Mouse (Mus musculus): ENCODE measurements around the gene Nucks1. TPM values are rescaled to one million over a fixed set of nuclear protein-coding genes. Genes with fewer than 3 reads are reported as not detected.
A peak's percentile ranks its signal among the peaks of the same experiment; 100 is the strongest.

Nucks1 gene
- total RNA-seq, 2 experiments from 2014 or later, result 145 to 148 TPM

GRCm38 (mm10) chr1:131955131-131955757 lies 44.9 kb downstream of the Nucks1 start:
- no peak overlapping the region for H3K4me3 ChIP-seq
- DNase-seq (ENCODE audit: extremely low spot score in 1 of 2, low spot score in 2 of 2), result no peak
- H3K27ac ChIP-seq, result no peak overlapping the region
- TF ChIP-seq CTCF (IDR thresholded peaks at IDR 0.05), result no peak
- intact Hi-C loops (cut with DNase I), result no loop called here

- intact Hi-C loops (cut with DNase I), result no loop called here
- Histone ChIP-seq H3K4me3 (no peak overlapping the region), H3K27ac (no peak overlapping the region)
- DNase-seq (ENCODE audit: extremely low spot score in 1 of 2, low spot score in 2 of 2), result no peak
- TF ChIP-seq CTCF (IDR thresholded peaks at IDR 0.05), result no peak
Observed at GRCm38 (mm10) chr1:131957416-131957815, 47.1 kb downstream of the Nucks1 start.

GRCm38 (mm10) chr1:131961004-131961403 lies 50.7 kb downstream of the Nucks1 start:
- intact Hi-C loops (cut with DNase I), result loop anchor here (10.0 kb wide), 1 partner anchor 246 kb away; no protein-coding TSS in a partner anchor
- Histone ChIP-seq H3K27ac (no peak overlapping the region), H3K4me3 (no peak overlapping the region)
- TF ChIP-seq CTCF (IDR thresholded peaks at IDR 0.05), result no peak
- no peak for DNase-seq (ENCODE audit: extremely low spot score in 1 of 2, low spot score in 2 of 2)

GRCm38 (mm10) chr1:131962606-131963084 lies 52.3 kb downstream of the Nucks1 start, which contains the start of gene Slc45a3:
Gene Slc45a3 (plus strand): TSS chr1:131962967.
- intact Hi-C loops (cut with DNase I), result loop anchor here (10.0 kb wide), 1 partner anchor 248 kb away; no protein-coding TSS in a partner anchor
- peak within 1 kb of the TSS; percentile 58 for H3K4me3 ChIP-seq
- DNase-seq (ENCODE audit: extremely low spot score in 1 of 2, low spot score in 2 of 2), result no peak
- no peak within 1 kb of the TSS for H3K27ac ChIP-seq
- no peak for TF ChIP-seq CTCF (IDR thresholded peaks at IDR 0.05)

- peak overlapping the region; percentile 58 for H3K4me3 ChIP-seq
- intact Hi-C loops (cut with DNase I), result loop anchor here (10.0 kb wide), 1 partner anchor 249 kb away; no protein-coding TSS in a partner anchor
- TF ChIP-seq CTCF (IDR thresholded peaks at IDR 0.05), result no peak
- DNase-seq (ENCODE audit: extremely low spot score in 1 of 2, low spot score in 2 of 2), result no peak
- H3K27ac ChIP-seq, result no peak overlapping the region
Observed at GRCm38 (mm10) chr1:131963085-131963951, 53.0 kb downstream of the Nucks1 start.

GRCm38 (mm10) chr1:131964100-131964499 lies 53.8 kb downstream of the Nucks1 start:
- TF ChIP-seq CTCF (IDR thresholded peaks at IDR 0.05), result no peak
- no peak overlapping the region for H3K4me3 ChIP-seq
- intact Hi-C loops (cut with DNase I), result loop anchor here (10.0 kb wide), 1 partner anchor 249 kb away; no protein-coding TSS in a partner anchor
- H3K27ac ChIP-seq, result no peak overlapping the region
- no peak for DNase-seq (ENCODE audit: extremely low spot score in 1 of 2, low spot score in 2 of 2)

- TF ChIP-seq CTCF (IDR thresholded peaks at IDR 0.05), result no peak
- intact Hi-C loops (cut with DNase I), result loop anchor here (10.0 kb wide), 1 partner anchor 250 kb away; no protein-coding TSS in a partner anchor
- Histone ChIP-seq H3K27ac (no peak overlapping the region), H3K4me3 (no peak overlapping the region)
- no peak for DNase-seq (ENCODE audit: extremely low spot score in 1 of 2, low spot score in 2 of 2)
Observed at GRCm38 (mm10) chr1:131964580-131964979, 54.2 kb downstream of the Nucks1 start.

GRCm38 (mm10) chr1:131965818-131966217 lies 55.5 kb downstream of the Nucks1 start:
- no peak for TF ChIP-seq CTCF (IDR thresholded peaks at IDR 0.05)
- no peak overlapping the region for H3K27ac ChIP-seq
- H3K4me3 ChIP-seq, result no peak overlapping the region
- DNase-seq (ENCODE audit: extremely low spot score in 1 of 2, low spot score in 2 of 2), result no peak
- intact Hi-C loops (cut with DNase I), result loop anchor here (10.0 kb wide), 1 partner anchor 251 kb away; no protein-coding TSS in a partner anchor

- intact Hi-C loops (cut with DNase I), result loop anchor here (10.0 kb wide), 1 partner anchor 253 kb away; no protein-coding TSS in a partner anchor
- TF ChIP-seq CTCF (IDR thresholded peaks at IDR 0.05), result no peak
- no peak overlapping the region for H3K27ac ChIP-seq
- H3K4me3 ChIP-seq, result no peak overlapping the region
- no peak for DNase-seq (ENCODE audit: extremely low spot score in 1 of 2, low spot score in 2 of 2)
Observed at GRCm38 (mm10) chr1:131967336-131967735, 57.0 kb downstream of the Nucks1 start.

GRCm38 (mm10) chr1:131968556-131968955 lies 58.2 kb downstream of the Nucks1 start:
- Histone ChIP-seq H3K4me3 (no peak overlapping the region), H3K27ac (no peak overlapping the region)
- TF ChIP-seq CTCF (IDR thresholded peaks at IDR 0.05), result no peak
- DNase-seq (ENCODE audit: extremely low spot score in 1 of 2, low spot score in 2 of 2), result no peak
- intact Hi-C loops (cut with DNase I), result loop anchor here (10.0 kb wide), 1 partner anchor 254 kb away; no protein-coding TSS in a partner anchor

GRCm38 (mm10) chr1:131968983-131969382 lies 58.6 kb downstream of the Nucks1 start:
- no peak overlapping the region for H3K4me3 ChIP-seq
- DNase-seq (ENCODE audit: extremely low spot score in 1 of 2, low spot score in 2 of 2), result no peak
- TF ChIP-seq CTCF (IDR thresholded peaks at IDR 0.05), result no peak
- intact Hi-C loops (cut with DNase I), result loop anchor here (10.0 kb wide), 1 partner anchor 254 kb away; no protein-coding TSS in a partner anchor
- no peak overlapping the region for H3K27ac ChIP-seq

- intact Hi-C loops (cut with DNase I), result loop anchor here (10.0 kb wide), 1 partner anchor 255 kb away; no protein-coding TSS in a partner anchor
- Histone ChIP-seq H3K4me3 (no peak overlapping the region), H3K27ac (no peak overlapping the region)
- DNase-seq (ENCODE audit: extremely low spot score in 1 of 2, low spot score in 2 of 2), result no peak
- no peak for TF ChIP-seq CTCF (IDR thresholded peaks at IDR 0.05)
Observed at GRCm38 (mm10) chr1:131969825-131970224, 59.5 kb downstream of the Nucks1 start.
